Mouse (Mus musculus) A20 (cell line): Measurements from ENCODE around the gene Ak7.

Experiments used
- DNase-seq: peaks from one replicate; pipeline ENCODE4 v3.0.0-alpha.2; 2011; ENCODE audit warnings: low read depth, low spot score

Gene Ak7

GRCm38 (mm10) chr12:105787626-105788025 is 81.8 kb downstream of the Ak7 start:
- no peak for DNase-seq

DNA sequence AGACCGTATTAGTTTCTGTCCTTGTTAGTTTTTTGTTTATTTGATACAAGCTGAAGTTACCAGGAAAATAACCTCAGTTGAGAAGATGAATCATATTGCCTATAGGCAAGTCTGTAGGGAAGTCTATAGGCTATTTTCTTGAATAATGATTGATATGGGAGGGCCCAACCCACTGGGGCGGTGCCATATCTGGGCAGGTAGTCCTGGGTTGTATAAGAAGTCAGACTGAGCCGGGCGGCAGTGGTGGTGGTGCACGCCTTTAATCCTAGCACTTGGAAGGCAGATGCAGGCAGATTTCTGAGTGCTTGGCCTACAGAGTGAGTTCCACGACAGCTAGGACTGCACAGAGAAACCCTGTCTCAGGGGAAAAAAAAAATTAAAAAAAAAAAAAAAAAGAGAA is 84.1 kb downstream of the Ak7 start:
- no peak for DNase-seq

DNA sequence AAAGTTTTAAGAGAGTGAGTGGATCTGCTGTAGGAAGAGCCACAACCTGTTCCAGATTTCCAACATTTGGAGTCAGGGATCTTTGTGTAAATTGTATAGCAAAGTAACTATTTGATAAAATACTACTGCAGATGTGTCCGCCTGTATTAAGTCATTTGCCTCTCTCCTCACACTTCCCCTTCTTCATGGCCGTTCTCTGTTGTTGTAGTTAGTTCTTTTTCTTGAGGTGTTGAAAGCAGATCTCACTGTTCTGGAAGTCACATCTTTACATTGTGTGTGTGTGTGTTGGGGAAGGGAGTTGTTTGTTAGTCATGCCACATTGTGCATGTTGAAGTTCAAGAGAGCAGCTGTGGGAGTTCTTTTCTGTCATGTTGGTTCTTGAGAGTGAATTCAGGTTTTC is 89.1 kb downstream of the Ak7 start:
- DNase-seq: peak; percentile 32

GRCm38 (mm10) chr12:105798001-105798400 is 92.2 kb downstream of the Ak7 start:
- no peak for DNase-seq

- no peak for DNase-seq
Observed at GRCm38 (mm10) chr12:105805790-105806189, 100.0 kb downstream of the Ak7 start.

- DNase-seq: no peak
Observed at GRCm38 (mm10) chr12:105806205-105806604, 100.4 kb downstream of the Ak7 start.

DNA sequence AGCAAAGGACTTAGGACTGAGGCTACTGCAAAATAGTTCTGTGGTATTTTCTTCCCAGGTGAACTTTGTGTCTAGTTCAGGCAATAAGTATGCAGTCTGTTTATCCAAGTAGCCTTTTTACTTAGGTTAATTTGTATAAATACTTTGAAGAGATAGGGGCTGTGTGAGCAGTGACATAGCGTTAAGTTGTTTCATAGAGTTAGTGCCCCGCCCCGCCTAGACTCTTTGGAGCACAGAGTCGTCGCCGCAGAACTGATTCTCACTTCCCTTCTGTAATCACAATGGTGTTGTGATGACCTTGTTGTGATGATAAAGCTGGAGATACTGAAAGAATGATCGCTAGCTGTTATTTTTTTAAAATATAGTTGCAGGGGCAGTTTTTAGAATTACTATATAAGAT is 101.6 kb downstream of the Ak7 start:
- DNase-seq: no peak

- DNase-seq: no peak
Observed at GRCm38 (mm10) chr12:105808945-105809344, 103.2 kb downstream of the Ak7 start.

GRCm38 (mm10) chr12:105810608-105811007 is 104.8 kb downstream of the Ak7 start:
- DNase-seq: no peak

DNA sequence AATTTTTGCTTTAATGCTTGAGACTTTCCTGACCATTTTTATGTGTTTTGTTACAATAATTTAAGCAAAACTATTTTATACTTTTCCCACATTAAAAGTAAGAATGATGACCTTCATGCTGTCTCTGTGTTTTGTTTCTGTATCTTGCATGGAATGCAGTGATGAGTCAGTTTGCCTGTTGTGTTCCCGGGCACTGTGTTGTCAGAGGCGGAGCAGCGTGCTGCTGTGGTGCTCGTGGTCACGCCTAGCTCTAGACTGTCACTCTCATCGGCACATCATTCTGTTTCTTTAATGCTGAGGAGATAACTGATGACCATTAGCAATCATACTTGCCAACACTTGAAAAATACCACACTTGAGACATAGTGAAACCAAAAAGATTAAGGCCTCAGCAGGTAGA is 108.2 kb downstream of the Ak7 start:
- DNase-seq: no peak

- DNase-seq: no peak
Observed at GRCm38 (mm10) chr12:105823472-105823871, 117.7 kb downstream of the Ak7 start.

- DNase-seq: no peak
Observed at GRCm38 (mm10) chr12:105824743-105825142, 119.0 kb downstream of the Ak7 start.

GRCm38 (mm10) chr12:105825266-105825665 is 119.5 kb downstream of the Ak7 start:
- DNase-seq: no peak
